25 mouse cellular contexts compared by ENCODE assay signal in the genomic region with DNA sequence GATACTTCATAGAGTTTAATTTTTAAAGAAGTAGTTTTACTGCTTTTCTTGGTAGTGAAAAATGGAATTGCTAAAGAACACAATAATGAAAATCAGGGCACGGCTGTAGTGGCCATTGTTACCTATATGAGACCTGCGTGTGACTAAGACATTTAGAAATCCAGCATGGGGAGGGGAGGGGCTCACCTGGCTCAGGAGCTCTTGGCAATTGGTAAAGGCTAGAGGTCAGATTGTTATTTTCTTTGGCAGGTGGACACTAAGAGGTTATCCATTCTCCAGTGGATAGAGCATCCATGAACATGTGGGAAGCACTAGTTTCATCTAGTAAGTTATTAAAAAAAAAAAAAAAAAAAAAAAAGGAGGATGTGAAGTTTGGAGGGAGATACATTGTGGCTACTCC. TPM values are rescaled to one million over a fixed set of nuclear protein-coding genes. Genes with fewer than 3 reads are reported as not detected.
DNase-seq lines count a peak whose midpoint lies in the region; ATAC-seq and TF ChIP-seq lines count a peak whose summit lies in the region.
"Had no signal": no experiment of that assay in that cellular context is flagged by ENCODE, and none has a peak within 500 bp of the region (broad histone marks: within the 10 kb centered on the region; RNA-seq: fewer than 3 reads in every experiment).

No protein-coding gene starts in this region.

- no peak overlapping the region for H3K4me3 ChIP-seq in kidney, adult 2 months (ENCODE audit: insufficient read depth, low read depth, low read length)
- H3K4me3 ChIP-seq in liver, adult 2 months (ENCODE audit: insufficient read depth, low read depth, low read length) = no peak overlapping the region
- no peak overlapping the region for H3K4me3 ChIP-seq in liver, embryonic 11.5 days (ENCODE audit: low read depth, low read length)
- H3K4me3 ChIP-seq in CH12.LX (replicated peaks in 1 of 3; ENCODE audit: low read depth in 2 of 3, low read length in 2 of 3, poor library complexity in 1 of 3) = no peak overlapping the region
- H3K4me3 ChIP-seq: embryonic facial prominence, embryonic 13.5 days; embryonic facial prominence, embryonic 15.5 days; erythroblast, embryonic 14.5 days; forebrain, embryonic 10.5 days; forebrain, embryonic 12.5 days had no signal

- TF ChIP-seq EP300 in CH12.LX (IDR thresholded peaks at IDR 0.05; ENCODE audit: low read length) = no peak

- in situ Hi-C loops in CH12.LX (cut with MboI; ENCODE audit: low pct_ligation_motif_present, low pct_unique_long_range_greater_than_20kb, low sequenced_read_pairs) = no loop called here

- peak; percentile 57 for DNase-seq in kidney, adult 2 months
- no peak for DNase-seq in kidney, postnatal 36 days
- peak; percentile 70 for DNase-seq in liver, adult 2 months (ENCODE audit: extremely low read depth, low read depth, low spot score)
- DNase-seq in liver, embryonic 11.5 days (ENCODE audit: low spot score) = no peak
- DNase-seq in CH12.LX (ENCODE audit: extremely low read depth) = no peak
- no peak for DNase-seq in embryo, embryonic 10 days (ENCODE audit: low spot score)
- DNase-seq: adrenal gland, adult 8-10 months; adrenal gland, postnatal 14 days; adrenal gland, postnatal 36 days; cerebellum, adult 11-12 months; cerebellum, adult 2 months; cerebellum, adult 9-10 months; cerebellum, postnatal 10 days; cerebellum, postnatal 25 days; embryo, embryonic 11 days had no signal

- peaks cover 4% of the 10 kb centered on the region for H3K4me1 ChIP-seq in kidney, adult 2 months (ENCODE audit: control insufficient read depth, insufficient read depth, low read length)
- H3K4me1 ChIP-seq in liver, adult 2 months (ENCODE audit: control insufficient read depth, insufficient read depth, low read length) = no peaks in the 10 kb centered on the region
- no peaks in the 10 kb centered on the region for H3K4me1 ChIP-seq in liver, embryonic 11.5 days (replicated peaks; ENCODE audit: control insufficient read depth, insufficient read depth, low read length)
- H3K4me1 ChIP-seq in CH12.LX (ENCODE audit: control insufficient read depth in 1 of 2, insufficient read depth in 2 of 2) = no peaks in the 10 kb centered on the region
- H3K4me1 ChIP-seq: embryonic facial prominence, embryonic 13.5 days; embryonic facial prominence, embryonic 15.5 days; forebrain, embryonic 10.5 days; forebrain, embryonic 12.5 days had no signal

- no peak for ATAC-seq in liver, embryonic 11.5 days (replicated peaks; ENCODE audit: low FRiP score)
- ATAC-seq: activated CD4-positive, CD25-positive, alpha-beta regulatory T cell, adult 4 months; forebrain, embryonic 14.5 days; forebrain, embryonic 16.5 days; Patski had no signal

- no peaks in the 10 kb centered on the region for H3K79me2 ChIP-seq in liver, adult 2 months (ENCODE audit: control insufficient read depth, insufficient read depth, low read length)
- no peaks in the 10 kb centered on the region for H3K79me2 ChIP-seq in CH12.LX (replicated peaks; ENCODE audit: control insufficient read depth, extremely low read depth, insufficient read depth, poor library complexity, severe bottlenecking)

- no peak for TF ChIP-seq CTCF in kidney, adult 2 months (conservative IDR thresholded peaks at IDR 0.05; ENCODE audit: insufficient read depth, insufficient read length, low read depth, low read length)
- no peak for TF ChIP-seq CTCF in liver, adult 2 months (IDR thresholded peaks at IDR 0.05; ENCODE audit: low read depth, low read length)
- TF ChIP-seq CTCF in CH12.LX (conservative IDR thresholded peaks at IDR 0.05 in 1 of 2, IDR thresholded peaks at IDR 0.05 in 1 of 2; ENCODE audit: low read depth in 2 of 2, low read length in 2 of 2) = no peak

- no peak overlapping the region for H3K27ac ChIP-seq in kidney, adult 2 months (ENCODE audit: insufficient read depth, low read depth, low read length)
- no peak overlapping the region for H3K27ac ChIP-seq in liver, adult 2 months (replicated peaks; ENCODE audit: insufficient read depth, low read depth, low read length)
- H3K27ac ChIP-seq in liver, embryonic 11.5 days (ENCODE audit: low read depth, low read length) = no peak overlapping the region
- no peak overlapping the region for H3K27ac ChIP-seq in CH12.LX (ENCODE audit: insufficient read depth, low read depth)
- H3K27ac ChIP-seq: embryonic facial prominence, embryonic 13.5 days; embryonic facial prominence, embryonic 15.5 days; forebrain, embryonic 10.5 days; forebrain, embryonic 12.5 days had no signal

- WGBS in kidney, adult 2 months = 68% methylated on average over 2 of the region's 2 CpGs
- 39% methylated on average over 2 of the region's 2 CpGs for WGBS in liver, adult 2 months
- WGBS in liver, embryonic 11.5 days = 71% methylated on average over 2 of the region's 2 CpGs

- no peaks in the 10 kb centered on the region for H3K27me3 ChIP-seq in kidney, adult 2 months (replicated peaks; ENCODE audit: control insufficient read depth, insufficient read depth, low read length)
- no peaks in the 10 kb centered on the region for H3K27me3 ChIP-seq in liver, adult 2 months (ENCODE audit: control insufficient read depth, insufficient read depth, low read length)
- H3K27me3 ChIP-seq in liver, embryonic 11.5 days (replicated peaks; ENCODE audit: control insufficient read depth, insufficient read depth, low read length) = no peaks in the 10 kb centered on the region
- H3K27me3 ChIP-seq in CH12.LX (replicated peaks) = peaks cover 2% of the 10 kb centered on the region
- H3K27me3 ChIP-seq: embryonic facial prominence, embryonic 15.5 days; forebrain, embryonic 12.5 days had no signal

- no peak for TF ChIP-seq RAD21 in CH12.LX (IDR thresholded peaks at IDR 0.05; ENCODE audit: low read depth, low read length)

- H3K9ac ChIP-seq in liver, adult 2 months (ENCODE audit: low read depth, low read length) = no peak overlapping the region
- no peak overlapping the region for H3K9ac ChIP-seq in liver, embryonic 11.5 days (ENCODE audit: low read depth, low read length)
- H3K9ac ChIP-seq in CH12.LX (ENCODE audit: insufficient read depth, low read depth) = no peak overlapping the region
- H3K9ac ChIP-seq: embryonic facial prominence, embryonic 13.5 days; embryonic facial prominence, embryonic 15.5 days; forebrain, embryonic 12.5 days had no signal

- dilution Hi-C loops in CH12.LX (cut with MboI; ENCODE audit: extremely low pct_ligation_motif_present, extremely low pct_unique_long_range_greater_than_20kb, low sequenced_read_pairs) = no loop called here

- no peak for TF ChIP-seq POLR2A in kidney, adult 2 months (IDR thresholded peaks at IDR 0.05; ENCODE audit: low read depth, low read length)
- TF ChIP-seq POLR2A in liver, adult 2 months (IDR thresholded peaks at IDR 0.05; ENCODE audit: extremely low read depth, insufficient read depth, low read length) = no peak
- no peak for TF ChIP-seq POLR2A in CH12.LX (IDR thresholded peaks at IDR 0.05; ENCODE audit: low read depth, low read length)

- H3K36me3 ChIP-seq in kidney, adult 2 months (ENCODE audit: control insufficient read depth, insufficient read depth, low read length) = no peaks in the 10 kb centered on the region
- H3K36me3 ChIP-seq in liver, adult 2 months (ENCODE audit: control insufficient read depth, insufficient read depth, low read length) = no peaks in the 10 kb centered on the region
- no peaks in the 10 kb centered on the region for H3K36me3 ChIP-seq in liver, embryonic 11.5 days (ENCODE audit: control insufficient read depth, insufficient read depth, low read length)
- H3K36me3 ChIP-seq in CH12.LX (replicated peaks in 1 of 2; ENCODE audit: control insufficient read depth in 1 of 2, insufficient read depth in 1 of 2, low read length in 1 of 2) = no peaks in the 10 kb centered on the region
- H3K36me3 ChIP-seq: embryonic facial prominence, embryonic 13.5 days; embryonic facial prominence, embryonic 15.5 days; forebrain, embryonic 10.5 days; forebrain, embryonic 12.5 days; G1E had no signal

- no peaks in the 10 kb centered on the region for H3K9me3 ChIP-seq in liver, embryonic 11.5 days (ENCODE audit: control insufficient read depth, low read length)
- H3K9me3 ChIP-seq in CH12.LX (replicated peaks; ENCODE audit: low read length) = no peaks in the 10 kb centered on the region
- H3K9me3 ChIP-seq: embryonic facial prominence, embryonic 13.5 days; embryonic facial prominence, embryonic 15.5 days; forebrain, embryonic 10.5 days; forebrain, embryonic 12.5 days; G1E had no signal

- H3K4me2 ChIP-seq in liver, embryonic 11.5 days = no peak overlapping the region
- H3K4me2 ChIP-seq in CH12.LX (ENCODE audit: insufficient read depth, low read depth, poor library complexity, severe bottlenecking) = no peak overlapping the region
- H3K4me2 ChIP-seq: embryonic facial prominence, embryonic 13.5 days; embryonic facial prominence, embryonic 15.5 days; forebrain, embryonic 12.5 days had no signal

TF ChIP-seq in CH12.LX, 34 proteins besides CTCF, POLR2A, EP300 and RAD21:
- TF ChIP-seq PAX5 (IDR thresholded peaks at IDR 0.05; ENCODE audit: low read length) = no peak
- peak; percentile 24; the same call in 1 of the 2 replicates for TF ChIP-seq ZNF384 (IDR thresholded peaks at IDR 0.05; ENCODE audit: low read depth, low read length)
- no peak for TF ChIP-seq POLR2AphosphoS2 (IDR thresholded peaks at IDR 0.05; ENCODE audit: low read depth, low read length)
- no peak for TF ChIP-seq HCFC1 (IDR thresholded peaks at IDR 0.05; ENCODE audit: low read depth, low read length)
TF ChIP-seq in CH12.LX: peak in this region for 1.

RNA-seq across cellular contexts. Expression of gene Map3k5, which starts 10.0 kb away (rescaled TPM):
- polyA plus RNA-seq in kidney, adult 2 months (2012; rRNA removed) = 9.0 and 11.3 TPM in 2 replicates
- 25.4 and 26.4 TPM in 2 replicates for total RNA-seq in liver, adult 2 months (2014; rRNA removed)
- 2.8 and 2.9 TPM in 2 replicates for polyA plus RNA-seq in liver, adult 2 months (2012; rRNA removed)
- polyA plus RNA-seq in liver, embryonic 11.5 days (2014; fragmentation: Nextera tagmentation; extraction: Ambion mirVana) = 1.2 and 1.8 TPM in 2 replicates
- total RNA-seq in CH12.LX (2012; rRNA removed) = 27.6 and 28.8 TPM in 2 replicates
- total RNA-seq in CH12.LX (2014; rRNA removed) = 15.8 and 16.3 TPM in 2 replicates
- 27.3 and 31.0 TPM in 2 replicates for polyA plus RNA-seq in CH12.LX (2012; ENCODE audit: insufficient read length, low read depth)
- polyA plus RNA-seq: erythroblast, embryonic 14.5 days had no signal

RNA-seq across cellular contexts. Expression of gene Pex7, which starts 16.8 kb away (rescaled TPM):
- polyA plus RNA-seq in kidney, adult 2 months (2012; rRNA removed) = 87.4 and 90.9 TPM in 2 replicates
- 112 and 114 TPM in 2 replicates for total RNA-seq in liver, adult 2 months (2014; rRNA removed)
- 118 and 129 TPM in 2 replicates for polyA plus RNA-seq in liver, adult 2 months (2012; rRNA removed)
- 40.8 and 43.8 TPM in 2 replicates for polyA plus RNA-seq in liver, embryonic 11.5 days (2014; fragmentation: Nextera tagmentation; extraction: Ambion mirVana)
- total RNA-seq in CH12.LX (2012; rRNA removed) = 26.5 and 28.0 TPM in 2 replicates
- 53.1 and 53.6 TPM in 2 replicates for total RNA-seq in CH12.LX (2014; rRNA removed)
- 30.2 and 32.4 TPM in 2 replicates for polyA plus RNA-seq in CH12.LX (2012; ENCODE audit: insufficient read length, low read depth)

Comparison
In these comparisons a context has a peak if more than half of its experiments do, and no peak if none do; other contexts are left out.
1. DNase-seq: peak in kidney, adult 2 months (single experiment) and liver, adult 2 months (single experiment); none in kidney, postnatal 36 days (0 of 2), liver, embryonic 11.5 days (single experiment), CH12.LX (single experiment) and embryo, embryonic 10 days (single experiment).